Mouse (Mus musculus): ENCODE results near the gene Sec22c.

DNA sequence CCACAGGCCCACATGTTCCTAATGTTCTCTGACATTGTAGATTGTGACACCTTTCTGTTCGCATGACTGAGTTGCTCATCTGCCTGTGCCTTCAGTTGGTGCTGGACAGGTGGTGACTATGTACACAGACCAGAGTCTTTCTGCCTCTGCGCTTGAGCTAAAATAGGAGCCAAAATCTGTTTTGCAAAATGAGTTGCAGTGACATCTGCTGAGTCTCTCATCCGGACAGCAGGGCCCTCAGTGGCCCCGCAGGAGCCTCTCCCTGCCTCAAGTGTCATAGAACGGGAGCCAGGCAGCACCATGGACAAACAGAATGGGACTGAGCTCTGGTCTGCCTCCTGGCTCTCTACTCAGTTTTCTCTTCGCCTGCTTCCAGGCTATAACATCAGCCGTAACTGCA, 45.5 kb downstream of the Sec22c start:
- TF ChIP-seq CTCF (IDR thresholded peaks at IDR 0.05; ENCODE audit: control insufficient read depth, insufficient read depth, insufficient replicate concordance, low read depth, low read length): no peak
- TF ChIP-seq POLR2A (IDR thresholded peaks at IDR 0.05; ENCODE audit: control insufficient read depth, low read depth, low read length): no peak

Data from testis, adult 2 months (tissue).